Mouse (Mus musculus): ENCODE data around the gene Atp9a. TPM values are rescaled to one million over a fixed set of nuclear protein-coding genes. Genes with fewer than 3 reads are reported as not detected.

Atp9a gene
- polyA plus RNA-seq, 1 experiment from 2014 or later = 76.8 TPM

GRCm38 (mm10) chr2:168610941-168611340, 131.3 kb downstream of the Atp9a start:
- H3K27ac ChIP-seq (ENCODE audit: low read depth, low read length) = no peak overlapping the region
- 85% methylated on average over 3 of the region's 3 CpGs for whole genome bisulfite sequencing
- no peaks in the 10 kb centered on the region for H3K27me3 ChIP-seq (ENCODE audit: control insufficient read depth, insufficient read depth, low read length)
- no peaks in the 10 kb centered on the region for H3K36me3 ChIP-seq (ENCODE audit: control insufficient read depth, insufficient read depth, low read length)
- H3K4me2 ChIP-seq (ENCODE audit: low read depth, low read length) = no peak overlapping the region
- H3K9ac ChIP-seq (replicated peaks; ENCODE audit: low read depth, low read length) = no peak overlapping the region
- ATAC-seq (ENCODE audit: low read depth) = no peak
- H3K4me1 ChIP-seq (ENCODE audit: control insufficient read depth, insufficient read depth, low read length) = peaks cover 2% of the 10 kb centered on the region; the same call in 1 of the 2 replicates
- no peak overlapping the region for H3K4me3 ChIP-seq (ENCODE audit: low read depth, low read length)
- no peaks in the 10 kb centered on the region for H3K9me3 ChIP-seq (ENCODE audit: control insufficient read depth, low read length)

- Histone ChIP-seq H3K4me3 (ENCODE audit: low read depth, low read length) (no peak overlapping the region), H3K4me1 (ENCODE audit: control insufficient read depth, insufficient read depth, low read length) (no peaks in the 10 kb centered on the region), H3K27me3 (ENCODE audit: control insufficient read depth, insufficient read depth, low read length) (no peaks in the 10 kb centered on the region), H3K9me3 (ENCODE audit: control insufficient read depth, low read length) (no peaks in the 10 kb centered on the region), H3K9ac (replicated peaks; ENCODE audit: low read depth, low read length) (no peak overlapping the region), H3K36me3 (ENCODE audit: control insufficient read depth, insufficient read depth, low read length) (no peaks in the 10 kb centered on the region), H3K27ac (ENCODE audit: low read depth, low read length) (no peak overlapping the region), H3K4me2 (ENCODE audit: low read depth, low read length) (no peak overlapping the region)
- ATAC-seq (ENCODE audit: low read depth) = no peak
- WGBS = 31% methylated on average over 6 of the region's 6 CpGs
These were observed 132.5 kb downstream of the Atp9a start for GRCm38 (mm10) chr2:168609653-168610248.

- Histone ChIP-seq H3K27me3 (ENCODE audit: control insufficient read depth, insufficient read depth, low read length) (peaks cover 2% of the 10 kb centered on the region; the same call in 1 of the 2 replicates), H3K4me3 (ENCODE audit: low read depth, low read length) (no peak overlapping the region), H3K9me3 (ENCODE audit: control insufficient read depth, low read length) (no peaks in the 10 kb centered on the region), H3K9ac (replicated peaks; ENCODE audit: low read depth, low read length) (no peak overlapping the region), H3K4me2 (ENCODE audit: low read depth, low read length) (no peak overlapping the region), H3K4me1 (ENCODE audit: control insufficient read depth, insufficient read depth, low read length) (no peaks in the 10 kb centered on the region), H3K36me3 (ENCODE audit: control insufficient read depth, insufficient read depth, low read length) (no peaks in the 10 kb centered on the region), H3K27ac (ENCODE audit: low read depth, low read length) (no peak overlapping the region)
- 70% methylated on average over 9 of the region's 9 CpGs for WGBS
- ATAC-seq (ENCODE audit: low read depth) = no peak
These were observed 134.1 kb downstream of the Atp9a start for GRCm38 (mm10) chr2:168608125-168608564.

GRCm38 (mm10) chr2:168604655-168605070, 137.5 kb downstream of the Atp9a start:
- Histone ChIP-seq H3K4me2 (ENCODE audit: low read depth, low read length) (no peak overlapping the region), H3K27me3 (ENCODE audit: control insufficient read depth, insufficient read depth, low read length) (peaks cover 12% of the 10 kb centered on the region), H3K4me3 (ENCODE audit: low read depth, low read length) (no peak overlapping the region), H3K27ac (ENCODE audit: low read depth, low read length) (no peak overlapping the region), H3K36me3 (ENCODE audit: control insufficient read depth, insufficient read depth, low read length) (no peaks in the 10 kb centered on the region), H3K9ac (replicated peaks; ENCODE audit: low read depth, low read length) (no peak overlapping the region), H3K4me1 (ENCODE audit: control insufficient read depth, insufficient read depth, low read length) (peaks cover 17% of the 10 kb centered on the region), H3K9me3 (ENCODE audit: control insufficient read depth, low read length) (no peaks in the 10 kb centered on the region)
- no peak for ATAC-seq (ENCODE audit: low read depth)
- 12% methylated on average over 16 of the region's 16 CpGs for WGBS

GRCm38 (mm10) chr2:168602387-168602741, 139.8 kb downstream of the Atp9a start:
- 23% methylated on average over 12 of the region's 12 CpGs for WGBS
- no peak overlapping the region for H3K4me3 ChIP-seq (ENCODE audit: low read depth, low read length)

GRCm38 (mm10) chr2:168601491-168602386, 140.5 kb downstream of the Atp9a start, which contains the start of gene Nfatc2:
TSS of gene Nfatc2 (minus strand) at chr2:168601657.
- Histone ChIP-seq H3K4me1 (ENCODE audit: control insufficient read depth, insufficient read depth, low read length) (peaks cover 21% of the 10 kb centered on the region), H3K9ac (replicated peaks; ENCODE audit: low read depth, low read length) (peak within 1 kb of the TSS; percentile 66), H3K27me3 (ENCODE audit: control insufficient read depth, insufficient read depth, low read length) (peaks cover 15% of the 10 kb centered on the region), H3K4me3 (ENCODE audit: low read depth, low read length) (peak within 1 kb of the TSS; percentile 49), H3K36me3 (ENCODE audit: control insufficient read depth, insufficient read depth, low read length) (no peaks in the 10 kb centered on the region), H3K4me2 (ENCODE audit: low read depth, low read length) (peak within 1 kb of the TSS; percentile 81), H3K9me3 (ENCODE audit: control insufficient read depth, low read length) (no peaks in the 10 kb centered on the region), H3K27ac (ENCODE audit: low read depth, low read length) (peak within 1 kb of the TSS; percentile 70)
- peak; percentile 83 for ATAC-seq (ENCODE audit: low read depth)
- under 1% methylated on average over 46 of the region's 56 CpGs for WGBS

More at GRCm38 (mm10) chr2:168602387-168602741, 139.8 kb downstream of the Atp9a start:
- peaks cover 15% of the 10 kb centered on the region for H3K27me3 ChIP-seq (ENCODE audit: control insufficient read depth, insufficient read depth, low read length)
- peaks cover 21% of the 10 kb centered on the region for H3K4me1 ChIP-seq (ENCODE audit: control insufficient read depth, insufficient read depth, low read length)
- no peaks in the 10 kb centered on the region for H3K9me3 ChIP-seq (ENCODE audit: control insufficient read depth, low read length)
- no peak for ATAC-seq (ENCODE audit: low read depth)
- H3K36me3 ChIP-seq (ENCODE audit: control insufficient read depth, insufficient read depth, low read length) = no peaks in the 10 kb centered on the region
- H3K27ac ChIP-seq (ENCODE audit: low read depth, low read length) = no peak overlapping the region
- H3K4me2 ChIP-seq (ENCODE audit: low read depth, low read length) = no peak overlapping the region; the same call in 1 of the 2 replicates
- no peak overlapping the region for H3K9ac ChIP-seq (replicated peaks; ENCODE audit: low read depth, low read length)

GRCm38 (mm10) chr2:168600750-168601490, 141.3 kb downstream of the Atp9a start:
- ATAC-seq (ENCODE audit: low read depth) = peak; percentile 71
- H3K27me3 ChIP-seq (ENCODE audit: control insufficient read depth, insufficient read depth, low read length) = peaks cover 15% of the 10 kb centered on the region
- no peaks in the 10 kb centered on the region for H3K36me3 ChIP-seq (ENCODE audit: control insufficient read depth, insufficient read depth, low read length)

GRCm38 (mm10) chr2:168595693-168596092, 146.5 kb downstream of the Atp9a start:
- Histone ChIP-seq H3K27me3 (ENCODE audit: control insufficient read depth, insufficient read depth, low read length) (peaks cover 9% of the 10 kb centered on the region; the same call in 1 of the 2 replicates), H3K4me1 (ENCODE audit: control insufficient read depth, insufficient read depth, low read length) (peaks cover 7% of the 10 kb centered on the region), H3K9me3 (ENCODE audit: control insufficient read depth, low read length) (no peaks in the 10 kb centered on the region), H3K9ac (replicated peaks; ENCODE audit: low read depth, low read length) (no peak overlapping the region), H3K4me2 (ENCODE audit: low read depth, low read length) (no peak overlapping the region), H3K4me3 (ENCODE audit: low read depth, low read length) (no peak overlapping the region), H3K36me3 (ENCODE audit: control insufficient read depth, insufficient read depth, low read length) (no peaks in the 10 kb centered on the region), H3K27ac (ENCODE audit: low read depth, low read length) (no peak overlapping the region)
- 84% methylated on average over 7 of the region's 7 CpGs for WGBS
- no peak for ATAC-seq (ENCODE audit: low read depth)

More at GRCm38 (mm10) chr2:168600750-168601490, 141.3 kb downstream of the Atp9a start:
- H3K9me3 ChIP-seq (ENCODE audit: control insufficient read depth, low read length) = no peaks in the 10 kb centered on the region
- peak overlapping the region; percentile 81 for H3K4me2 ChIP-seq (ENCODE audit: low read depth, low read length)
- H3K27ac ChIP-seq (ENCODE audit: low read depth, low read length) = peak overlapping the region; percentile 70
- H3K9ac ChIP-seq (replicated peaks; ENCODE audit: low read depth, low read length) = peak overlapping the region; percentile 66
- peaks cover 21% of the 10 kb centered on the region for H3K4me1 ChIP-seq (ENCODE audit: control insufficient read depth, insufficient read depth, low read length)
- WGBS = under 1% methylated on average over 32 of the region's 32 CpGs
- H3K4me3 ChIP-seq (ENCODE audit: low read depth, low read length) = peak overlapping the region; percentile 49

Measured in neural tube, embryonic 14.5 days (tissue).